ENCODE assay signal across 8 mouse cellular contexts in genomic region chr8:71537028-71537867, GRCm38 (mm10). TPM values are rescaled to one million over a fixed set of nuclear protein-coding genes. Genes with fewer than 3 reads are reported as not detected.
DNase-seq lines count a peak whose midpoint lies in the region; ATAC-seq and TF ChIP-seq lines count a peak whose summit lies in the region.

TSS of gene Bst2 (minus strand) at chr8:71537456.

- H3K9ac ChIP-seq in heart, embryonic 12.5 days, result peak within 1 kb of the TSS; percentile 67
- peak within 1 kb of the TSS; percentile 61 for H3K9ac ChIP-seq in kidney, embryonic 16.5 days (replicated peaks; ENCODE audit: low read length)
- H3K9ac ChIP-seq in lung, embryonic 16.5 days (ENCODE audit: low read length), result peak within 1 kb of the TSS; percentile 66

- H3K4me2 ChIP-seq in heart, embryonic 12.5 days, result peak within 1 kb of the TSS; percentile 85
- H3K4me2 ChIP-seq in kidney, embryonic 16.5 days (replicated peaks; ENCODE audit: low read depth, low read length), result peak within 1 kb of the TSS; percentile 60
- peak within 1 kb of the TSS; percentile 73 for H3K4me2 ChIP-seq in lung, embryonic 16.5 days (ENCODE audit: low read depth, low read length)

- H3K27me3 ChIP-seq in heart, embryonic 12.5 days (replicated peaks), result peaks cover 18% of the 10 kb centered on the region
- no peaks in the 10 kb centered on the region; the same call in 1 of the 2 replicates for H3K27me3 ChIP-seq in kidney, embryonic 16.5 days (ENCODE audit: insufficient read depth, low read length)
- no peaks in the 10 kb centered on the region for H3K27me3 ChIP-seq in lung, embryonic 16.5 days (ENCODE audit: control insufficient read depth, insufficient read depth, low read depth, low read length)

- 3% methylated on average over 37 of the region's 37 CpGs for WGBS in heart, embryonic 12.5 days
- WGBS in kidney, embryonic 16.5 days, result 5% methylated on average over 37 of the region's 37 CpGs
- WGBS in lung, embryonic 16.5 days, result 2% methylated on average over 37 of the region's 37 CpGs
- WGBS in olfactory bulb, adult 2 months, result 7% methylated on average over 37 of the region's 37 CpGs

- no peak for TF ChIP-seq POLR2A in olfactory bulb, adult 2 months (IDR thresholded peaks at IDR 0.05; ENCODE audit: insufficient read depth, low read depth, low read length)

- no peak for TF ChIP-seq CTCF in olfactory bulb, adult 2 months (IDR thresholded peaks at IDR 0.05; ENCODE audit: insufficient read depth, low read depth, low read length)

- DNase-seq in A20 (ENCODE audit: low read depth, low spot score) (peak; percentile 97), adipocyte (ENCODE audit: low spot score) (peak; percentile 86)
- DNase-seq in thymus, postnatal 0 days (ENCODE audit: low spot score), result peak; percentile 91

- peak within 1 kb of the TSS; percentile 48 for H3K27ac ChIP-seq in heart, embryonic 12.5 days (ENCODE audit: poor library complexity, severe bottlenecking)
- H3K27ac ChIP-seq in kidney, embryonic 16.5 days (ENCODE audit: low read length), result peak within 1 kb of the TSS; percentile 78
- H3K27ac ChIP-seq in lung, embryonic 16.5 days (ENCODE audit: low read length), result peak within 1 kb of the TSS; percentile 67
- H3K27ac ChIP-seq in olfactory bulb, adult 2 months (ENCODE audit: insufficient read depth, low read depth, low read length), result no peak within 1 kb of the TSS

- peak within 1 kb of the TSS; percentile 57 for H3K4me3 ChIP-seq in heart, embryonic 12.5 days
- H3K4me3 ChIP-seq in kidney, embryonic 16.5 days (ENCODE audit: low read length), result peak within 1 kb of the TSS; percentile 52
- peak within 1 kb of the TSS; percentile 57 for H3K4me3 ChIP-seq in lung, embryonic 16.5 days (ENCODE audit: low read length)
- peak within 1 kb of the TSS; percentile 46 for H3K4me3 ChIP-seq in olfactory bulb, adult 2 months (ENCODE audit: insufficient read depth, low read depth, low read length)

- no peaks in the 10 kb centered on the region for H3K36me3 ChIP-seq in heart, embryonic 12.5 days
- H3K36me3 ChIP-seq in kidney, embryonic 16.5 days (ENCODE audit: insufficient read depth, low read length), result no peaks in the 10 kb centered on the region
- H3K36me3 ChIP-seq in lung, embryonic 16.5 days (ENCODE audit: control insufficient read depth, insufficient read depth, low read length), result no peaks in the 10 kb centered on the region

- peak; percentile 97 for ATAC-seq in erythroblast, adult 5-6 weeks (replicated peaks; ENCODE audit: low FRiP score, poor library complexity, severe bottlenecking)
- peak; percentile 88 for ATAC-seq in heart, embryonic 12.5 days (ENCODE audit: insufficient number of reproducible peaks, low FRiP score)
- ATAC-seq in kidney, embryonic 16.5 days (ENCODE audit: low FRiP score, low TSS enrichment), result peak; percentile 86
- peak; percentile 91 for ATAC-seq in lung, embryonic 16.5 days (ENCODE audit: low read depth)

- H3K9me3 ChIP-seq in heart, embryonic 12.5 days (replicated peaks), result no peaks in the 10 kb centered on the region
- no peaks in the 10 kb centered on the region for H3K9me3 ChIP-seq in kidney, embryonic 16.5 days (ENCODE audit: low read length)
- no peaks in the 10 kb centered on the region for H3K9me3 ChIP-seq in lung, embryonic 16.5 days (ENCODE audit: control insufficient read depth, low read length)

- peaks cover 11% of the 10 kb centered on the region for H3K4me1 ChIP-seq in heart, embryonic 12.5 days (replicated peaks)
- H3K4me1 ChIP-seq in kidney, embryonic 16.5 days (ENCODE audit: insufficient read depth, low read length), result peaks cover 17% of the 10 kb centered on the region
- H3K4me1 ChIP-seq in lung, embryonic 16.5 days (replicated peaks; ENCODE audit: control insufficient read depth, insufficient read depth, low read length), result peaks cover 5% of the 10 kb centered on the region
- H3K4me1 ChIP-seq in olfactory bulb, adult 2 months (ENCODE audit: control insufficient read depth, insufficient read depth, low read length), result peaks cover 10% of the 10 kb centered on the region

RNA-seq across cellular contexts. Expression of gene Bst2, which starts in this region (rescaled TPM):
- total RNA-seq in erythroblast, adult 5-6 weeks (2015; ENCODE audit: low replicate concordance), result 5.6 and 7.7 TPM in 2 replicates
- total RNA-seq in erythroblast, adult 5-6 weeks (2017; ENCODE audit: low replicate concordance), result 8.2 and 10.1 TPM in 2 replicates
- polyA plus RNA-seq in heart, embryonic 12.5 days (2016; fragmentation: Nextera tagmentation; extraction: Ambion mirVana), result 25.6 and 28.8 TPM in 2 replicates
- polyA plus RNA-seq in kidney, embryonic 16.5 days (2015; fragmentation: Nextera tagmentation; extraction: Ambion mirVana), result 53.6 and 55.6 TPM in 2 replicates
- polyA plus RNA-seq in lung, embryonic 16.5 days (2015; fragmentation: Nextera tagmentation; extraction: Ambion mirVana), result 50.4 and 51.1 TPM in 2 replicates
- polyA plus RNA-seq in olfactory bulb, adult 2 months (2012; ENCODE audit: insufficient read depth, insufficient read length, low replicate concordance, missing spikeins), result not detected in 2 replicates
- polyA plus RNA-seq in thymus, postnatal 0 days (2015; fragmentation: Nextera tagmentation; extraction: Ambion mirVana), result 158 TPM in 2 replicates
